Mouse (Mus musculus): ENCODE results near the gene Csdc2.

- TF ChIP-seq CTCF (IDR thresholded peaks at IDR 0.05; ENCODE audit: control insufficient read depth, insufficient read depth, insufficient replicate concordance, low read depth, low read length): no peak
- no peak for TF ChIP-seq POLR2A (IDR thresholded peaks at IDR 0.05; ENCODE audit: control insufficient read depth, low read depth, low read length)
Observed at GRCm38 (mm10) chr15:81920546-81921217, 15.9 kb upstream of the Csdc2 start.
